Comparison of ENCODE assay signal across 9 mouse cellular contexts in the genomic region with DNA sequence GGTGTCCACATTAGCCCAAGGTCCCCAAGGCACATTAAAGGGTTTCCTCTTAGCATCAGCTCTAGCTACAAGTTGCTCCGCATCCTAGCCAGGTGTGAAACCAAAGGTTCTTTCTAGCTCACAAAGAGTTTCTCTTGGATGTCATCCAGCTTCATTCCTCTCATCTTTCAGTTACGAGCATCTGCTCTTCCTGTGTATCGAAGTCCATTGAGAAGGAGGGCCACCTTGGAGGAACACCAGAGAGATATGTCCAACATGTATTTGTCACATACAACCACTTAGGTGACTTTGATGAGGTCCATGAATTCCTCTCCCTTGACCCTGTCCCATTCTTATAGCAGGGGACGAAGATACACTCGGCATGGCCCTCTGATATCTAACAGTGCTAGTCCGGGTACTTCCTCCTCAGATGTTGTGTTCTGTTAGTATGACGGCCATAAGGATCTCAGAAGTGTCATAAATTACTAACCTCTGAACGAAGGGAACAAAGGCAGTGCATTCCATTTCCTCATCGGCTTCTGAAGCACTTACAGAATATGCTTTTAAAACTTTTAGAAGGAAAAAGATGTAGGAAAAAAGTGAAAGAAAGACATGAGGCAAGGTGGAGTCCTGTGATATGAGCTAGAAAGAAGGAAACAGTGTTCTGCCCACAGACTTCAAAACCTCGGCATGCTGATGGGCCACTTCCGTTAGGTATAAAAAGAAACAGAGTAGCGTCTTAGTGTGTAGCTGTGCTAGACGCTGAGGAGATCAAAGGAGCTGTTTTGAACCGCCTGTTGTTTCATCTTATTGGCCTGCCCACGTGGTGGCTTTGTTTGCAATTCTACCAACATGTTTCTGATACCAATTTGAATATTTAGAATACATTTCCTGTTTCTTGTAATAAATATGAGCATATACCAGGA.
DNase-seq lines count a peak whose midpoint lies in the region; ATAC-seq and TF ChIP-seq lines count a peak whose summit lies in the region.
"Had no signal": no experiment of that assay in that cellular context is flagged by ENCODE, and none has a peak within 500 bp of the region (broad histone marks: within the 10 kb centered on the region; RNA-seq: fewer than 3 reads in every experiment).

No protein-coding gene starts in this region.

- no peaks in the 10 kb centered on the region for H3K27me3 ChIP-seq in heart, embryonic 14.5 days (ENCODE audit: control insufficient read depth, insufficient read depth, low read length)
- H3K27me3 ChIP-seq in liver, embryonic 14.5 days (ENCODE audit: control insufficient read depth, insufficient read depth, low read length): no peaks in the 10 kb centered on the region
- no peaks in the 10 kb centered on the region for H3K27me3 ChIP-seq in midbrain, embryonic 15.5 days (replicated peaks)

- no peak for ATAC-seq in heart, embryonic 14.5 days (ENCODE audit: insufficient number of reproducible peaks, insufficient read depth, low FRiP score, low read depth)
- ATAC-seq in liver, embryonic 14.5 days (ENCODE audit: insufficient read depth): no peak
- no peak for ATAC-seq in midbrain, embryonic 15.5 days (replicated peaks)

- no peak for TF ChIP-seq CTCF in liver, embryonic 14.5 days (IDR thresholded peaks at IDR 0.05; ENCODE audit: low read depth)

- no peak overlapping the region for H3K4me2 ChIP-seq in heart, embryonic 14.5 days (ENCODE audit: low read length)
- H3K4me2 ChIP-seq in liver, embryonic 14.5 days (ENCODE audit: low read depth): peak overlapping the region; percentile 23; the same call in 1 of the 2 replicates
- H3K4me2 ChIP-seq in midbrain, embryonic 15.5 days: no peak overlapping the region

- H3K4me1 ChIP-seq in heart, embryonic 14.5 days (ENCODE audit: control insufficient read depth in 2 of 2, insufficient read depth in 2 of 2, low read length in 2 of 2): peaks cover 3 to 31% of the 10 kb centered on the region in 2 experiments
- peaks cover 0 to 10% of the 10 kb centered on the region in 2 experiments; a peak in 2 of 4 replicates for H3K4me1 ChIP-seq in liver, embryonic 14.5 days (replicated peaks; ENCODE audit: control insufficient read depth in 2 of 2, insufficient read depth in 2 of 2, low read length in 1 of 2)
- H3K4me1 ChIP-seq in midbrain, embryonic 15.5 days: peaks cover 10% of the 10 kb centered on the region

- no peaks in the 10 kb centered on the region for H3K9me3 ChIP-seq in heart, embryonic 14.5 days (ENCODE audit: control insufficient read depth, low read length)
- no peaks in the 10 kb centered on the region for H3K9me3 ChIP-seq in liver, embryonic 14.5 days (ENCODE audit: control insufficient read depth, low read length)
- H3K9me3 ChIP-seq in midbrain, embryonic 15.5 days: no peaks in the 10 kb centered on the region

- H3K9ac ChIP-seq in heart, embryonic 14.5 days (ENCODE audit: low read length): no peak overlapping the region
- no peak overlapping the region for H3K9ac ChIP-seq in liver, embryonic 14.5 days (replicated peaks)
- no peak overlapping the region for H3K9ac ChIP-seq in midbrain, embryonic 15.5 days

- no peak overlapping the region for H3K4me3 ChIP-seq in heart, embryonic 14.5 days (ENCODE audit: control insufficient read depth in 1 of 2, insufficient read depth in 1 of 2, low read depth in 1 of 2, low read length in 2 of 2)
- H3K4me3 ChIP-seq in liver, embryonic 14.5 days (ENCODE audit: insufficient read depth in 1 of 2, low read depth in 2 of 2, low read length in 2 of 2): no peak overlapping the region
- H3K4me3 ChIP-seq in midbrain, embryonic 15.5 days: no peak overlapping the region

- whole genome bisulfite sequencing in heart, embryonic 14.5 days: 69% methylated on average over 15 of the region's 15 CpGs
- 21% methylated on average over 15 of the region's 15 CpGs for WGBS in liver, embryonic 14.5 days (ENCODE audit: insufficient replicate concordance)
- 78% methylated on average over 15 of the region's 15 CpGs for WGBS in midbrain, embryonic 15.5 days

- no peak for DNase-seq in heart, adult 8-10 months (ENCODE audit: low spot score)
- peak; percentile 75 for DNase-seq in MEL-GATA-1-ER (ENCODE audit: extremely low read depth, low read depth)
- DNase-seq in liver, embryonic 14.5 days (ENCODE audit: low read depth in 3 of 3, low spot score in 3 of 3): no peak
- peak; percentile 38 for DNase-seq in spleen, adult 18-20 months
- no peak for DNase-seq in urinary bladder, adult 2 months (ENCODE audit: low spot score)
- no peak for DNase-seq in frontal cortex, postnatal 36 days (ENCODE audit: low spot score in 2 of 2)
- DNase-seq: adrenal gland, postnatal 14 days had no signal

- peak overlapping the region; percentile 2 to 6; a peak in 1 of 4 replicates for H3K27ac ChIP-seq in heart, embryonic 14.5 days (replicated peaks in 1 of 2; ENCODE audit: control insufficient read depth in 1 of 2, insufficient read depth in 1 of 2, low read depth in 2 of 2, low read length in 2 of 2)
- H3K27ac ChIP-seq in liver, embryonic 14.5 days: no peak overlapping the region
- no peak overlapping the region for H3K27ac ChIP-seq in midbrain, embryonic 15.5 days

- TF ChIP-seq EP300 in liver, embryonic 14.5 days (IDR thresholded peaks at IDR 0.05; ENCODE audit: low read depth): no peak

- H3K36me3 ChIP-seq in heart, embryonic 14.5 days (ENCODE audit: control insufficient read depth, insufficient read depth, low read length): peaks cover 8% of the 10 kb centered on the region; the same call in 1 of the 2 replicates
- no peaks in the 10 kb centered on the region for H3K36me3 ChIP-seq in liver, embryonic 14.5 days (replicated peaks; ENCODE audit: control insufficient read depth, insufficient read depth, low read depth)
- H3K36me3 ChIP-seq in midbrain, embryonic 15.5 days (replicated peaks): no peaks in the 10 kb centered on the region

Comparison
In these comparisons a context has a peak if more than half of its experiments do, and no peak if none do; other contexts are left out.
1. H3K27ac ChIP-seq: peak in heart, embryonic 14.5 days (2 of 2); none in liver, embryonic 14.5 days (single experiment) and midbrain, embryonic 15.5 days (single experiment).
2. DNase-seq: peak in MEL-GATA-1-ER (single experiment) and spleen, adult 18-20 months (2 of 2); none in heart, adult 8-10 months (single experiment), liver, embryonic 14.5 days (0 of 3), urinary bladder, adult 2 months (single experiment) and frontal cortex, postnatal 36 days (0 of 2).